Mouse (Mus musculus) neural tube, embryonic 13.5 days (tissue): ENCODE data around the gene Hook2. TPM values are rescaled to one million over a fixed set of nuclear protein-coding genes. Genes with fewer than 3 reads are reported as not detected.

ENCODE experiments used
- ATAC-seq: fragments of 200-750 bp; cut with Nextera tagmentation; 2 replicates; pipeline ENCODE4 v1.8.0; 2017; ENCODE audit warnings: low read depth, mild to moderate bottlenecking, moderate TSS enrichment, moderate library complexity
- H3K27ac ChIP-seq: fragments of 300-500 bp; sonication (generic); replicated peaks from 2 replicates; pipeline ENCODE4 v1.5.1; 2015; ENCODE audit warnings: moderate library complexity, mild to moderate bottlenecking, inconsistent platforms
- H3K27me3 ChIP-seq: fragments of 300-500 bp; sonication (generic); 2 replicates; pipeline ENCODE4 v1.6.1; 2015; ENCODE audit warnings: mild to moderate bottlenecking, inconsistent platforms
- H3K36me3 ChIP-seq: fragments of 300-500 bp; sonication (generic); 2 replicates; pipeline ENCODE4 v1.6.1; 2015; ENCODE audit warnings: mild to moderate bottlenecking, inconsistent platforms
- H3K4me1 ChIP-seq: fragments of 300-500 bp; sonication (generic); replicated peaks from 2 replicates; pipeline ENCODE4 v1.6.1; 2015; ENCODE audit warnings: inconsistent platforms
- H3K4me2 ChIP-seq: fragments of 300-500 bp; sonication (generic); 2 replicates; pipeline ENCODE4 v1.6.1; 2015; ENCODE audit warnings: inconsistent platforms, mild to moderate bottlenecking, moderate library complexity
- H3K4me3 ChIP-seq: fragments of 300-500 bp; sonication (generic); 2 replicates; pipeline ENCODE4 v1.5.1; 2015; ENCODE audit warnings: mild to moderate bottlenecking, inconsistent platforms
- H3K9ac ChIP-seq: fragments of 300-500 bp; sonication (generic); 2 replicates; pipeline ENCODE4 v1.6.1; 2015; ENCODE audit warnings: moderate library complexity, mild to moderate bottlenecking, inconsistent platforms
- H3K9me3 ChIP-seq: fragments of 300-500 bp; sonication (generic); 2 replicates; pipeline ENCODE4 v1.6.1; 2016; ENCODE audit warnings: inconsistent platforms
- WGBS: fragments of 180-500 bp; shearing (Covaris S2); methylation state at CpG from one replicate; pipeline ENCODE4 v1.1.7; 2015; 5-methylcytosine and 5-hydroxymethylcytosine counted together
- polyA plus RNA-seq: library from polyadenylated mRNA; unstranded; fragments of >200 nt; fragmentation: Nextera tagmentation; extraction: Ambion mirVana; gene quantifications from 2 replicates; pipeline ENCODE4 v1.2.1, GENCODE M21; 2015

Hook2 gene
- polyA plus RNA-seq, 1 experiment from 2014 or later = 25.0 TPM

DNA sequence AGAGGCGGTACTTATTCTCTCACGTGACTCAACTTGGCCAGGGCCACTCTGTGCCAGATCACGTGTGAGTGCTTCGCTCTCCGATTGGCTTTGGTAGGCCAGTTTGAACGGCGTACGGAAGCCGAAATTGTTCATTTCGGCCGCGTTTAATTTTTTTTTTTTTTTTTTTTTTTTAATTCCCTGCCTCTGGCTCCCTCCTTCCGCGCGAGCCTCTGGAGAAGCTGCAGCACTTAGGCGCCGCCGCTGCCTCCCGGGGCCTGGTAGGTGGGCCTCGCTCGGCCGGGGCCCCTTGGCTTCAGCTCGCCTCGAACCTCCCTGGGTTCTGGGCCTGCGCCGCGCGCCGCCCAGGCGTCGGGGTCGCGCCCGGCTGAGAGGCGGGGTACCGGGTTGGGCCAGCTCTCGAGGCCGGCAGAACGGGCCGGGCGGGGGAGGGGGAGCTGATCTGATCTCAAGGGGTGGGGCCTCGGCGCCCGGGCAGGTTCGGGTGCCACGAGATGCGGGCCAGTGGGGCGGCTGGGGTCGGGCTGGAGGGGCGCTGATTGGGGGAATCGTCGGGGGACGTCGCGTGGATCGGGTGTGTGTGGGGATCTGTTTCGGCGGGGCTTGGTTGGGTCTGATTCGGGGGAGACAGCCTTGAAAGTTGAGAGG lies 46.4 kb downstream of the Hook2 start, which contains the start of gene Tnpo2:
TSS of gene Tnpo2 (plus strand) at position 198 of the 648 bp plus-strand sequence.
- peak within 1 kb of the TSS; percentile 99 for H3K4me2 ChIP-seq
- H3K9ac ChIP-seq = peak within 1 kb of the TSS; percentile 93
- WGBS = 1% methylated on average over 59 of the region's 59 CpGs
- H3K27me3 ChIP-seq = no peaks in the 10 kb centered on the region
- peaks cover 28% of the 10 kb centered on the region for H3K36me3 ChIP-seq
- H3K4me3 ChIP-seq = peak within 1 kb of the TSS; percentile 76
- no peaks in the 10 kb centered on the region for H3K9me3 ChIP-seq
- peaks cover 29% of the 10 kb centered on the region for H3K4me1 ChIP-seq
- peak within 1 kb of the TSS; percentile 99 for H3K27ac ChIP-seq
- peak; percentile 93 for ATAC-seq

DNA sequence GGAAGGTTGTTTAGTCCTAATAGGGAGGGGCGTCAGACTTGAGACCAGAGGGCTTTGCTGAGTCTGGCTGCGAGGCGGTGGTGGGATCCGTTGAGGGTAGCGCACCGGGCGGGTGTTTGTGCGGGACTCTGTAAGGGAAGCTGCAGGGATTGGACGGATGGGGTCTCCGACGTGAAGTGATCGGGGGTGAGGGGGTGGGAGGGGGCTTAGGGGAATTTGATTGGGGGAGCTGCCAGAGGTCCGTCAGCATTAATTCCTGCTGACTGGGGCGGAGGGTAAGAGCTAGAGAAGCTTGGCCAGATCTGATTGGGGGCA lies 46.9 kb downstream of the Hook2 start:
- ATAC-seq = peak; percentile 71
- H3K27me3 ChIP-seq = no peaks in the 10 kb centered on the region
- no peaks in the 10 kb centered on the region for H3K9me3 ChIP-seq
- H3K4me3 ChIP-seq = peak overlapping the region; percentile 76
- peaks cover 28% of the 10 kb centered on the region for H3K36me3 ChIP-seq
- peak overlapping the region; percentile 99 for H3K27ac ChIP-seq
- peak overlapping the region; percentile 93 for H3K9ac ChIP-seq
- peak overlapping the region; percentile 99 for H3K4me2 ChIP-seq
- 0% methylated on average over 14 of the region's 14 CpGs for WGBS
- peaks cover 29% of the 10 kb centered on the region for H3K4me1 ChIP-seq

DNA sequence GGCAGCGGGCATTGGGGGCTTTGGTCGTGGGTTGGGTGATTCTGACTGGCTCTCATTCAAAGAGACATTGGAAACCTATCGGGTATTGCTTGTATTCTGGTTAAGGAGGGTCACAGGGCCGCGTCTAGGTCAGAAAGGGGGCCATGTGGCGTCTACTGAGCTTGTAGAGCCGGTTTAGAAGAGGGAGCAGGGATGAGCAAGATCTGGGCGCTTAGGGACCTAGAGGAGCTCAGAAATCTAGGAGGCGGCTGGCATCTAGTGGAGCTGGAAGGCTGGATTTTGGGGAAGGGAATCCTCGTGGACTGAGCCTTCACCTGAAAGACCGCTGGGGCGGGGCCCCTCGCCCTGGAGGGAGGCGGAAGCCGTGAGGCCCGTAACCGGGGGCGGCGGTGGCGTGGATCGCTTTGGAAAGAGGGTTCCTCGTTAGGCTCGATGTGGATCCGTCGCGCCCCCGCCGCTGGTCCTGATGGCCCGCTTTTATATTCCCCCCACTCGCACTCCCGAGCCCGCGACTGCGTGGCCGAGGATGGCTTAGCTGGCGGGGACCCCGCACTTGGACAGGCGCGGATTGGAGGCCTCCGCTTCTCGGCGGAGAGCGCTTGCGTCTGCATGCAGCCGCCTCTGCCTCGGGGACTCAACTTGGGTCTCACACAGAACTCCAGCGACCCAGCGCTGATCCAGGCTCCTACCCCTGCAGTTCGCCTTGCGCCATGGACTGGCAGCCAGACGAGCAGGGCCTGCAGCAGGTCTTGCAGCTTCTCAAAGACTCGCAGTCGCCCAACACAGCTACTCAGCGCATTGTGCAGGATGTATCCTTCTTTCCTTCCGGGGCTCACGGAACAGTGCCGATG lies 47.5 kb downstream of the Hook2 start:
- peak overlapping the region; percentile 76 for H3K4me3 ChIP-seq
- peak overlapping the region; percentile 93 for H3K9ac ChIP-seq
- no peaks in the 10 kb centered on the region for H3K27me3 ChIP-seq
- under 1% methylated on average over 56 of the region's 57 CpGs for WGBS
- H3K4me2 ChIP-seq = peak overlapping the region; percentile 99
- H3K9me3 ChIP-seq = no peaks in the 10 kb centered on the region
- H3K4me1 ChIP-seq = peaks cover 29% of the 10 kb centered on the region
- peaks cover 24% of the 10 kb centered on the region for H3K36me3 ChIP-seq
- peak overlapping the region; percentile 99 for H3K27ac ChIP-seq
- ATAC-seq = peak; percentile 6; the same call in 1 of the 2 replicates

DNA sequence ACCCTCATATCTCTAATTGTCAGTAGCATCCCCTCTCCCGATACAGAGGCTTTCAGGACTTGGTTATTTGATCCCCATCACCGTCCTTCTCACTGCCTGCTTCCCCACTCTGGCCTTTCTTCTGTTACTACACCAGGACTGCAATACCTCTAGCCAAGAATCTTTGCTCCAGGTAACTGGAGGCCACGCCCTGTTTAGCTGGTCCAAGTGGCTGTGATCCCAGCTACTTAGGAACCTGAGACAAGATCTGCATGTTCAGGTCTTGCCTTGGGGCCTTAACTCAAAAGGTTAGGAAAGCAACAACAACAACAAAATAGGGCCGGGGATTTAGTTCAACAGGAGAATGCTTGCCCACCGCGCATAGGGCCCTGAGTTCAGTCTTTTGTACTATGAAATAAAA lies 53.2 kb downstream of the Hook2 start:
- Histone ChIP-seq H3K4me2 (no peak overlapping the region), H3K9ac (no peak overlapping the region), H3K4me3 (no peak overlapping the region), H3K4me1 (peaks cover 8% of the 10 kb centered on the region), H3K27ac (no peak overlapping the region), H3K36me3 (peaks cover 79% of the 10 kb centered on the region), H3K9me3 (no peaks in the 10 kb centered on the region), H3K27me3 (no peaks in the 10 kb centered on the region)
- ATAC-seq = no peak
- 89% methylated on average over 6 of the region's 6 CpGs for WGBS

Other genes with a start within 250 kb of the Hook2 start
- 28.7 and 34.4 TPM in 2 replicates for gene Nfix, start 190.3 kb upstream of the Hook2 start, polyA plus RNA-seq
- 12.3 and 12.8 TPM in 2 replicates for gene Dand5, start 167.8 kb upstream of the Hook2 start, polyA plus RNA-seq
- 35.1 and 39.8 TPM in 2 replicates for gene Gadd45gip1, start 159.1 kb upstream of the Hook2 start, polyA plus RNA-seq
- 69.9 and 74.2 TPM in 2 replicates for gene Rad23a, start 149.9 kb upstream of the Hook2 start, polyA plus RNA-seq
- gene Calr, start 143.7 kb upstream of the Hook2 start, polyA plus RNA-seq = 766 and 971 TPM in 2 replicates
- gene Farsa, start 133.6 kb upstream of the Hook2 start, polyA plus RNA-seq = 102 and 104 TPM in 2 replicates
- 16.4 and 16.6 TPM in 2 replicates for gene Syce2, start 118.5 kb upstream of the Hook2 start, polyA plus RNA-seq
- gene Gcdh, start 96.7 kb upstream of the Hook2 start, polyA plus RNA-seq = 37.2 and 37.3 TPM in 2 replicates
- 0.90 and 0.91 TPM in 2 replicates for gene Klf1, start 88.7 kb upstream of the Hook2 start, polyA plus RNA-seq
- 4.5 and 8.8 TPM in 2 replicates for gene Dnase2a, start 82.0 kb upstream of the Hook2 start, polyA plus RNA-seq
- 62.7 and 70.3 TPM in 2 replicates for gene Mast1, start 53.2 kb upstream of the Hook2 start, polyA plus RNA-seq
- 1.4 and 1.6 TPM in 2 replicates for gene Rtbdn, start 43.6 kb upstream of the Hook2 start, polyA plus RNA-seq
- gene Gm49661, start 21.2 kb upstream of the Hook2 start, polyA plus RNA-seq = not detected in 2 replicates
- gene Prdx2, start 21.0 kb upstream of the Hook2 start, polyA plus RNA-seq = 1,236 and 1,369 TPM in 2 replicates
- gene Rnaseh2a, start 20.8 kb upstream of the Hook2 start, polyA plus RNA-seq = 55.0 and 55.6 TPM in 2 replicates
- 7.5 and 8.4 TPM in 2 replicates for gene Junb, start 11.9 kb upstream of the Hook2 start, polyA plus RNA-seq
- not detected in 2 replicates for gene Best2, start 23.9 kb downstream of the Hook2 start, polyA plus RNA-seq
- gene Asna1, start 34.7 kb downstream of the Hook2 start, polyA plus RNA-seq = 148 and 151 TPM in 2 replicates
- 147 and 170 TPM in 2 replicates for gene Trir, start 36.2 kb downstream of the Hook2 start, polyA plus RNA-seq
- 49.0 and 52.7 TPM in 2 replicates for gene Tnpo2, start 46.3 kb downstream of the Hook2 start, polyA plus RNA-seq
- 48.6 and 50.8 TPM in 2 replicates for gene Fbxw9, start 69.5 kb downstream of the Hook2 start, polyA plus RNA-seq
- 1.5 TPM in 1 of 2 replicates, not detected in the other for gene Gm5741, start 77.4 kb downstream of the Hook2 start, polyA plus RNA-seq
- 86.9 and 109 TPM in 2 replicates for gene Dhps, start 81.2 kb downstream of the Hook2 start, polyA plus RNA-seq
- gene Wdr83os, start 90.1 kb downstream of the Hook2 start, polyA plus RNA-seq = 117 and 118 TPM in 2 replicates
- gene Wdr83, start 90.7 kb downstream of the Hook2 start, polyA plus RNA-seq = 56.5 and 58.6 TPM in 2 replicates
- 18.7 and 19.2 TPM in 2 replicates for gene Man2b1, start 92.7 kb downstream of the Hook2 start, polyA plus RNA-seq
- 2.3 and 2.9 TPM in 2 replicates for gene Zfp791, start 132.5 kb downstream of the Hook2 start, polyA plus RNA-seq
- not detected in 2 replicates for gene Cks1brt, start 161.3 kb downstream of the Hook2 start, polyA plus RNA-seq
- not detected in 2 replicates for gene Olfr371, start 235.4 kb downstream of the Hook2 start, polyA plus RNA-seq